In the genomic region with DNA sequence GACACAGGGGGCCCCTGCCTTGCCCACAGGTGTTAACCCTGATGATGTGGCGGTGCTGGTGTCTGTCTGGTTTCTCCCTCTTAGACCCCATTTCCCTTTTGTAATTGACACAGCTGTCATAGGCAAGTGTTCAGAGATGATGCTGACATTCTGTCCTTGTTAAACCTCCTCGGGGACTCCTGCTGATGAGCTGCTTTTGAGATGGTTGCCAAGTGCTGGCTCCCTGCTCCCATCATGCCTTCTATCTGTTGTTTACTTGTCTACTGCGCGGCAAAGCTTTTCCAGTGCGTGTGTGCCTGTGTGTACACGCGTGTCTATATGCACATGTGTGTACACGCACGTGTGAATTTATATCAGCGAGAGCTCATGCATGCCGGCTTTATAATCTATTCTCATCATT, we compare ENCODE assay signal across 25 mouse cellular contexts.
"Had no signal": no experiment of that assay in that cellular context is flagged by ENCODE, and none has a peak within 500 bp of the region (broad histone marks: within the 10 kb centered on the region; RNA-seq: fewer than 3 reads in every experiment).

No protein-coding gene starts in this region.

- H3K27ac ChIP-seq: kidney, embryonic 15.5 days; left cerebral cortex, adult 2 months; limb, embryonic 10.5 days; limb, embryonic 13.5 days; liver, embryonic 12.5 days; liver, embryonic 15.5 days; lung, embryonic 15.5 days; midbrain, embryonic 10.5 days; neural tube, embryonic 13.5 days; stomach, embryonic 15.5 days had no signal

- H3K4me1 ChIP-seq: kidney, embryonic 15.5 days; liver, embryonic 12.5 days; liver, embryonic 15.5 days; lung, embryonic 15.5 days; megakaryocyte, embryonic 14.5 days; stomach, embryonic 15.5 days had no signal

- H3K4me2 ChIP-seq: kidney, embryonic 15.5 days; limb, embryonic 13.5 days; liver, embryonic 12.5 days; liver, embryonic 15.5 days; lung, embryonic 15.5 days; neural tube, embryonic 13.5 days; stomach, embryonic 15.5 days had no signal

- H3K27me3 ChIP-seq: liver, embryonic 15.5 days; lung, embryonic 15.5 days; neural tube, embryonic 13.5 days; stomach, embryonic 15.5 days had no signal

- H3K9ac ChIP-seq: kidney, embryonic 15.5 days; limb, embryonic 13.5 days; liver, embryonic 12.5 days; liver, embryonic 15.5 days; lung, embryonic 15.5 days; neural tube, embryonic 13.5 days; stomach, embryonic 15.5 days had no signal

- H3K4me3 ChIP-seq: kidney, embryonic 15.5 days; left cerebral cortex, adult 2 months; limb, embryonic 10.5 days; limb, embryonic 13.5 days; liver, embryonic 12.5 days; liver, embryonic 15.5 days; lung, embryonic 15.5 days; megakaryocyte, embryonic 14.5 days; midbrain, embryonic 10.5 days; myocyte; neural tube, embryonic 13.5 days; stomach, embryonic 15.5 days had no signal

- H3K9me3 ChIP-seq: kidney, embryonic 15.5 days; limb, embryonic 10.5 days; limb, embryonic 13.5 days; liver, embryonic 12.5 days; liver, embryonic 15.5 days; lung, embryonic 15.5 days; midbrain, embryonic 10.5 days; neural tube, embryonic 13.5 days; stomach, embryonic 15.5 days had no signal

- ATAC-seq: liver, embryonic 12.5 days had no signal

- DNase-seq: kidney, adult 11 months; kidney, adult 8-10 months; kidney, postnatal 10 days; kidney, postnatal 36 days; layer of hippocampus, postnatal 36 days; liver; lung, adult 18-20 months; lung, postnatal 10 days; lung, postnatal 36 days; retina, postnatal 1 day; right cerebral cortex, postnatal 25 days; spleen, adult 18-20 months; thymus, postnatal 25 days had no signal

- H3K36me3 ChIP-seq: kidney, embryonic 15.5 days; limb, embryonic 10.5 days; limb, embryonic 13.5 days; liver, embryonic 12.5 days; liver, embryonic 15.5 days; lung, embryonic 15.5 days; midbrain, embryonic 10.5 days; neural tube, embryonic 13.5 days; stomach, embryonic 15.5 days had no signal
